Mouse (Mus musculus) lung, postnatal 14 days (tissue): ENCODE data around the gene 1700001K19Rik.
A peak's percentile ranks its signal among the peaks of the same experiment; 100 is the strongest.
"Not testable (repeated sequence)": the region's sequence is repeated elsewhere in the genome, so short reads cannot be mapped to it uniquely, and the experiment has no call there.

ENCODE experiments used
- DNase-seq: peaks from one replicate; pipeline ENCODE4 v3.0.0; 2021

Gene 1700001K19Rik

DNA sequence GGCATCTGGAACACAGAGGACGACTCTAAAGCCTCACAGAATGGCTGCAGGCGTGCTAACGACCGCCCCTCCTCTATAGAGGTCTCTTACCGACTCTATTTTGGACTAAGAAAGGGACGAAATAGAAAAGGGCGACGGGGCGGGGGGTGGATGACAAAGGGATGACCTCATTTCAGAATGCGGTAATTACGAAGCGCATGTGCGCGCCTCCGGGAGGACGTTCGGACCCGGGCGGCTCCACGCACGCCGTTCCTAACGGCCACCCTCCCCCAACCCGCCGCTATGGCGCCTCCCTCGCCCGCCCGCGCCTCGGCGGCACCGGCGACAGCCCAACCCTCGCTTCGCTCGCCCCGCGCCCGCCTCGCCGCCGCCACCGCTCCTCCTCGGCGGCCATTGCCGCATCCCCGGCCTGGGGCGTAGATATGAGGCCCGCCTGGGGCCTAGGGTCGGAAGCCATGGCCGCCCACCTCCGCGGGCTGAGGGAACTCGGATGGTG is 13.3 kb upstream of the 1700001K19Rik start:
- peak; percentile 54 for DNase-seq

DNA sequence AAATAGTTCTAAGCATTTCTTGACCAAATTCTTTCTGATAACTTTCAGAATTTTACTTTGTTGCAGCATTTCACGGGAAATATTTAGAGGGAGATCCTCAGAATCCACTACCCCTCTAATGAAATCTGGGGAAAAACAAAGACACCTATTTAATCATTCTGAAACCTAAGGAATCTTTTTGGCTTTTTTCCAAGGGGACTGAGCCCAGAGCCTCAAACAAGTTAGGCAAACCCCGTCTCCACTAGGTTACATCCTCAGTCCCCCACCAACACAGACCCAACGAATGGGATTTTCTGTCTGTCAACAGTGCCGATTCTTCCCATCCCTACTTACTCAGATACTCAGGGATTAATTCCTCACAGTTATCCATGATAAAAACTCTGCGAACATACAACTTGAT is 11.0 kb upstream of the 1700001K19Rik start:
- not testable (repeated sequence) for DNase-seq

DNA sequence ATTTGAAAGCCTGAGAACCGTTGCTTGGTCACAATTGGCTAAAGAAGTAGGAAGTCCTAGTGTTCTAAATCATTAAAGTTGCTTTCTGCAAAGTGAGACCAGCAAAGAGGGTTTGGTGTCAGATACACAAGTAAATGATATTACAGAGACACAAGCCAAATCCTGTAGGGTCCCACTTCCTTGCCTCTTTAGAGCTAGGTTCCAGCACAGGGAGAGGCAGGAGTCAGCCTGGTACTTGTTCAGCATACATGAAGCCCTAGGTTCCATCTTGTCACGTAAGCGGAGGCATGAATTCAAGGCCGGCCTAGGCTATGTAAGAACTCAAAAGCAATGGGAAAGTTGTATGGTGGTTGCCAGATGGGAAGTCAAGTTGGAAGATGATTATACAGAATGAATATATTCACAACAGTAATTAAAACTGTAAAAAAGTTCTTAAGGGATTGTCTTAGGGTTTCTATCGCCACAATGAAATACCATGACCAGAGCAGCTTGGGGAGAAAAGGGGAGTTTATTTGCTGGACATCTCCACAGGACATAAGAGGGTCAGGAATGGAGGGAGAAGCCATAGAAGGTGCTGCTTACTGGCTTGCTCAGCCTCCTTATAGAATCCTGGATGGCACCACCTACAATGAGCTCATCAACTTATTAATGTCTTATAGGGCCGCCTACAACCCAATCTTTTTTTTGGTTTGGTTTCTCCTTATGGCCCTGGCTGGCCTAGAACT is 7.7 kb upstream of the 1700001K19Rik start:
- no peak for DNase-seq

DNA sequence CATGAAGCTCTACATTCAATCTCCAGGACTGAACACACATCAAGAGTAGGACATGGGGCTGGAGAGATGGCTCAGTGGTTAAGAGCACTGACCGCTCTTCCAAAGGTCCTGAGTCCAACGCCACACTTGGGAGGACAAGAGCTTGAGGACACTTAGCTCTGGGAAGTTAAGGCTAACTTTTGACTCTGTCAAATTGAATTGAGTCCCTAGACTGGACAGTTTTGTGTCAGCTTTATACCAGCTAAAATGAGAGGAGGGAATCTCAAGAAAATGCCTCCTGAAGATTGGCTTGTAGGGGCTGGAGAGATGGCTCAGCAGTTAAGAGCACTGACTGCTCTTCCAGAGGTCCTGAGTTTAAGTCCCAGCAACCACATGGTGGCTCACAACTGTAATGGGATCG is 6.5 kb upstream of the 1700001K19Rik start:
- DNase-seq = not testable (repeated sequence)

DNA sequence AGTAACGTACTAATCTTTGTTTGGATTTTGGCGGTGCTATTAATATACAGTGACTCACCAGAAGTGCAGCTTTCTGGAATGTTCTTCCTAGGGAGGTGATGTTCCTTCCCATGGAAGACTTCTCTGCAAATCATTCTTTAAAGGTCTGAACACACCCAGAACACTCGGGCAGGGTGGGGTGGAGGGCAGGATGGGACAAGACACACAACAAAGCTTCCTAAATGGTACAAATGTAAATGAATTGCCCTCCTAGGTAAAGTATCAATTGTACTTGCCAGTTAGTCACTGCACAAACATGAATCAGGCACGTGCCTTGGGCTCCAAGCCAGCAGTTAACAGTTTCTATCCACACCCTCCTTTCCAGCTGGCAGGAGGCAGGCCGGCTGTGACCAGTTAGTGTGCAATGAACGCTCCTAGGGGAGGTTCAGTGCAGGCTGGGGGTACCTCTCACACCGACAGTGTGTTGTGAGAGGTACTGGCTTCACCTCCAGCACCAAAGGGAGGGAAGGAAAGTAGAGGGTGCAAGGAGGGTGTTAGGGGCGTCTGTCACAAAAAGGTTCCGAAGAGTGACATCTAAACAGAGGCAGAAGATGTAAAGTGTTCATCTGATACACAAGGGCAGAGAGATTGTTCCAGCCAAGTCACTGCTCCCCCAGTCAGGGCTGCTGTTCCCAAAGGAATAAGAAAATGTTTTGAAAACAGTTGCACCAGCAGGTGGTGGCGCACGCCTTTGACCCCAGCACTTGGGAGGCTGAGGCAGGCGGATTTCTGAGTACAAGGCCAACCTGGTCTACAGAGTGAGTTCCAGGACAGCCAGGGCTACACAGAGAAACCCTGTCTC is 5.7 kb upstream of the 1700001K19Rik start:
- peak; percentile 78 for DNase-seq

DNA sequence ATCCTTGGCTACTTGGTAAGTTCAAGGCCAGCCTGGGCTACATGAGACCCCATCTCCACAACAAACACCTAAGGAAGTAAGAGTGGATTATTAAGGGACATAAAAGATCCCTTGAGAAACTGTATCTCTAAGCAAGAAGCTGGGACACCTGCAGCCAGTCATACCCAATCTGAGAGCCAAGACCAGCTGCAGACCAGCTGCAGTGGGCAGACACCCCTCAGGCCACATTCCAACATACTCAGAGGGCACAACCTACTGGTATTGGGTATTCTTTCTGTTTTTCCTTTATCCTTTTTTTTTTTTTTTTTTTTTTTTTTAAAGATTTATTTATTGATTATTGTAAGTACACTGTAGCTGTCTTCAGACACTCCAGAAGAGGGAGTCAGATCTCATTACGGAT is 1.2 kb upstream of the 1700001K19Rik start:
- no peak for DNase-seq

DNA sequence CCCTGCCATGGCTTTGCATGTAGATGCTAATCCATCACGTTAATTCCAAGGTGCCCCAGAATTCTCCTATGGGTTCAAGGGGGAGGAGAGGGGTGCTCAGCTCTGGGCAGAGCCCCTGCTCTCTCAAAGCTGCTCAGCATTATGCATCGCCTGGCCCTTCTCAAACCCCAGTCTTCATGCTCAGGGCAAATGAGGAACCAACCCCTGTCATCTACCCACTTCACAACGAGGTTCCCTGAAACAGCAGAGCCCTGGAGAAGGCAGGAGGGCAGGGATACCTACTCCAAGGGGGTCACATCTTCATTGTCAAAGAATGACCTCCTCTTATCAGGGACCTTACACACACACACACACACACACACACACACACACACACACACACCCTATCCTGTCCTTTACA is 541 bp downstream of the 1700001K19Rik start:
- DNase-seq = no peak

DNA sequence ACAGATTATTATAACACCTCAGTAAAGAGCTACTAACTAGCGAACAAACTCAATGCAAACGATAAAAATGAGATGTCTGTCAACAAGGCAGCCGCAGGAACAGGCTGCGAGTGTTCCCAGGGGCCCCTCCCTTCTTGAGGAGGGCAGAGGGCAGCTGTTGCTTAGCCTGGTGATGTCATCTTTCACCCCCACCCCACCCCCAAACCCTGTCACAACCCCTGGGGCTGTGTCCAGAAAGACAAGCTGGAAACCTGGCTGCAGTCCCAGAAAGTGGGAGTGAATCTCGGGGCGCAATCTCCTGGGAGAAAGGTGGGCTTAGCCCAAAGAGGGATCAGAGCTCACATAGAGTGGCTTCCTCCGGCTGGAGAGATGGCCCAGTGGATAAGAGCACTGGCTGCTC is 1.2 kb downstream of the 1700001K19Rik start:
- peak; percentile 46 for DNase-seq

DNA sequence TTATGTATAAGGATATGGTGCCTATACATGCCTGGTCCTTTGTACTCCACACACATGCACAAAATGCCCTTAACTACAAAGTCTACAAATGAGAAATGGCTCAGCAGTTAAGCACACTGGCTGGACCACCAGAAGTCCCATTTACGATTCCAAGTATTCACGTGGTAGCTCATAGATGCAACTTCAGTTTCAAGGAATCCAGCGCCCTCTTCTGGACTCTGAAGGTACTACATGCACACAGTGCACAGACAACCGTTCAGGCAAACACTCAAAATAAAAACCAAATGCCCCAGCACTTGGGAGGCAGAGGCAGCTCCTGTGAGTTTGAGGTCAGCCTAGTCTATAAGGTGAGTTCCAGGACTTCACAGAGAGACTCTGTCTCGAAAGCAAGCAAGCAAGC is 8.2 kb downstream of the 1700001K19Rik start:
- peak; percentile 19 for DNase-seq

DNA sequence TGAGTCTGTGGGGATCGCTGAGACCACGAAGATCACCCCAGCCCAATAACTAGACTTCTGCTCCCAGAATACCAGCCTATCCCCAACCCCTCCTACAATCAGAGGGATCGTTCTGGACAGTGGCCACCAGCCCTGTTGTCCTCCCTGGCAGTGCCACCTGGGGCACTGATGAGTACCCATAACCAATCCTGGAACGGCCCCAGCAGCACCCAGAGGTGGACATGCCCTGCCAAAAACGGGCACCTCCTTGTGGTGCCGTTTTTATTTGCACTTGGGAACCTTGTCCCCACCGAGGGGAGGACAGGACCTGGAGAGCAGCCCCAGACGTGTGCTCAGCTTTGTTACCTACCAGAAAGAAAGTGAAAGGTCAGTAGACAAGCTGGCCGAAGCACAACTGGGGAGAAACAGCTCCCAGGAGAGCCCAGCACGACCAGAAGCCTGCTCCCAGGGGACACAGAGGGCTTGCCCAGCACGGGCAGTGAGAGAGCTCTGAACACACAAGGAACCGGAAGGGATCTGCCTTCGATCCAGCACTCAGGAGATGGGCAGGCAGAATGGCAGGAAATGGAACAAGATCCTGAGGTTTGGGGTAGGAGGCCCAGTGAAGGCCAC is 14.8 kb downstream of the 1700001K19Rik start:
- DNase-seq = no peak

DNA sequence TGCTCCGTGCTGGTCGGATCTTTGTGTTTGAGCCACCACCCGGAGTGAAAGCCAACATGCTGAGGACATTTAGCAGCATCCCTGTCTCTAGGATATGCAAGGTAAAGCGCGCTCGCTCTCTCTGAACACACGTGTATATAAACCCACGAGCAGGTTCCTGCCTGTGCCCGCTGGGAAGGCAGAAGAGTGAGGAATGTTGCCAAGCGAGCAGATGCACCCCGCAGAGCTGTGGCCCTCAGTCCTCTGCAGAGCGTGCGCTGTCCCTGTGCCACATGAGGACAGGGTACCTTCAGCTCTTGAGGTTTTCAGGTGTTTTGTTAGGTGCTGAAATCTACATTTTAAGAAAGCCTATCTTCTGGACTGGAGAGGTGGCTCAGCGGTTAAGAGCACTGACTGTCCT is 20.7 kb downstream of the 1700001K19Rik start:
- DNase-seq = no peak

DNA sequence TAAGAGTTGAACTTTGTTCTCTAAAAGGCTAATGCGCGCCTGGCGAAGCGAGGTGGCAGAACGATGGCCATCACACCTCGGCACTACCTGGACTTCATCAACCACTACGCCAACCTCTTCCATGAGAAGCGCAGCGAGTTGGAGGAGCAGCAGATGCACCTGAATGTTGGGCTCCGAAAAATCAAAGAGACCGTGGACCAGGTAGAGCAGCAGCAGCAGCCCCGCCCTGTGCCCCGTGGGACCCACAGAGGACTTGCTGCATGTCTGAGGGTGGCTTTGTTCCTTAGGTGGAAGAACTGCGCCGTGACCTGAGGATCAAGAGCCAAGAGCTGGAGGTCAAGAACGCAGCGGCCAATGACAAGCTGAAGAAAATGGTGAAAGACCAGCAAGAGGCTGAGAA is 31.0 kb downstream of the 1700001K19Rik start:
- DNase-seq = no peak

DNA sequence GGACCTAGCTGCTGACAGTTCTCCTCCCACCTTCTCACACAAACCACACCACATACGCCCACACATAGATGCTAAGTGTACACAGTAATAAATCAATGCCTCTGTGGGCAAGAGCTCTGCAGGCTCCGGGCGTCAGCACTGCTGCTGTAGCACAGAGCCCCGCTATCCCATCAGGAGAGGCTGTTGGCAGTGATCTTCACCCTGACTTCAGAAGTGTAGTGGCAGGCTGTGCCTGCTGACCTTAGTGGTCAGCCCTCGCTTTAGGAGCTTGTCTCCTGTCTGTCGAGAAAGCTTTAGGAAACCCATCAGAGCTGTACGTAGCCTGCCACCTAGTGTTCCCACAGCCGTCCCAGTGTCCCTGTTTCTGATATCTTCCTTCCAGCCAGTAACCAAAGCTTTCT is 32.2 kb downstream of the 1700001K19Rik start:
- DNase-seq = no peak

DNA sequence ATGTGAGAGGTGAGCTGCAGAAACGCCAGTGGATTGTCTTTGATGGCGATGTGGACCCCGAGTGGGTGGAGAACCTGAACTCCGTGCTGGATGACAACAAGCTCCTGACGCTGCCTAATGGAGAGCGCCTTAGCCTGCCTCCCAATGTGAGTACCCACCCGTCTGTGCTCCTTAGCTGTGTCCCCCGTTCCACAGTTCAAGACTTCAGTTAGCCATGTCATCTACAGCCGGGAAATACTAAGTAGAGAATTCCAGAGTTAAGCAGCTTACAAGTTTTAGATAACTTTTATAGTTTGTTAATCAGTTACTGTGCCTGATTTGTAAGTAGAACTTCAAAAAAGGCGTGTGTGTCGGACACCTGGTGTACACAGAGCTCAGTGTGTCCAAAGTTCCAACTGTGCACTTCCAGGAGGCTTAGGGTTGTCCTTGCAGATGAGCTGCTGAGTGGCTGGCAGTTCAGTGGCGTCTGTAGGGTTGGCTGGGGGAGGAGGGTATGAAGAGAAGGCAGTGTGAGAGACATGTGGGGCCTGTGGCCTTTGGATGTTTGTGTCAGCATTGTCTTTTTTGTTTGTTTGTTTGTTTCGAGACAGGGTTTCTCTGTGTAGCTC is 44.8 kb downstream of the 1700001K19Rik start:
- DNase-seq = no peak

DNA sequence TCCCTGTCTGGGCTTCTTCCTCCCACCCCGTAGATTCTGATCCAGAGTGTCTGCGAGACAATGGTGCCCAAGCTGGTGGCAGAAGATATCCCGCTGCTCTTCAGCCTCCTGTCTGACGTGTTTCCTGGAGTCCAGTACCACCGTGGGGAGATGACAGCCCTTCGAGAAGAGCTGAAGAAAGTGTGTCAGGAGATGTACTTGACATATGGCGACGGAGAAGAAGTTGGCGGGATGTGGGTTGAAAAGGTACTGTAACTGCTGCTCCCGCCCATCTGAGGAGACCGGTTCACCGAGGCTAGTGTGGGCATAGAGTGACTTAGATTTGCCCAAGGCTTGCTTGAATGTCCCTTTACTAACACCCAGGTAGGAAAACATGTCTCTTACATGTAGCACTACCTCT is 46.1 kb downstream of the 1700001K19Rik start:
- no peak for DNase-seq

DNA sequence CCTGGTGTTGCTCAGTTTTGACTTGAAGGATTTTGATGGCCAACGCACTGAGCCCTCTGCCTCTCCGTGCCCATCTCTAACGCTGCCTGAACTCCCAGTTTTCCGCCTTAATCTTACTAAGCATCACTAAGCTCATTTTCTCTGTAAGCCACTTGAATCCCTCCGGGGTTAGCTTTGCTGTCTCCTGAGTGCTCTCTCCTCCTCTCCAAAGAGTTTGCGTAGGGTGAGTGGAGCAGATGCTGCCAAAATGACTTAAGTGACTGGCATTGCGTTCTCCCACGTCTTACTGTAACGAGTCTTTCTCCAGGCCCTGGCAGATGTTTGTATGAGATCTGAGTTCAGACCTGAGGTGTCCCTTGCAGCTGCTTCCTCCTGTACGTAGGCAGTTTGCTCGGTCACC is 52.4 kb downstream of the 1700001K19Rik start:
- no peak for DNase-seq
